Mouse (Mus musculus) G1E-ER4 (cell line): ENCODE measurements around the gene Kdm2b. TPM values are rescaled to one million over a fixed set of nuclear protein-coding genes. Genes with fewer than 3 reads are reported as not detected.

Source experiments
- GATA1 ChIP-seq: IDR thresholded peaks from one replicate; pipeline ENCODE4 v1.8.0; 2012; ENCODE audit warnings: low read length, inconsistent platforms
- polyA plus RNA-seq: library from polyadenylated mRNA; stranded (reverse); fragments of >175 nt; gene quantifications from 2 replicates; pipeline ENCODE4 v1.2.3, GENCODE M21; 2012

Kdm2b gene
- polyA plus RNA-seq, 1 experiment, result 61.6 TPM

DNA sequence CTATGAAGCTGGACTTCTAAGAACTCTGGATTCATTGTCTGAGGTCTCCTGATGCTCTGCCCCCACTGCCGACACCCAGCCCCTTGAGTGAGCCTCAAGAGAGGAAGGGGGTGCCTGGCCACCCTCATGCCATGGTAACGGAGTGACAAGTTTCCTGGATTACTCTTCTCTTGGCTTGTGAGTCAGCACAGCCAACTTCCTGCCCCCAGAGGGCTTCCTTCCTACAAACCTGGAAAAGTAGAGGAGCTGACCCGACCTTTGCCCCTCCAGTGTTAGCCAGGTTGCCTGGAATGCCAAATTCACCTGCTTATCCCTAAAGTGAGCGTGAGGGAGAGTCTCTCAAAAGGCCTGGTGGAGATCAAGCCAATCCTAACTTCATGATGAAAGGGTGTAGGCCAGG lies 27.9 kb upstream of the Kdm2b start:
- no peak for TF ChIP-seq GATA1

DNA sequence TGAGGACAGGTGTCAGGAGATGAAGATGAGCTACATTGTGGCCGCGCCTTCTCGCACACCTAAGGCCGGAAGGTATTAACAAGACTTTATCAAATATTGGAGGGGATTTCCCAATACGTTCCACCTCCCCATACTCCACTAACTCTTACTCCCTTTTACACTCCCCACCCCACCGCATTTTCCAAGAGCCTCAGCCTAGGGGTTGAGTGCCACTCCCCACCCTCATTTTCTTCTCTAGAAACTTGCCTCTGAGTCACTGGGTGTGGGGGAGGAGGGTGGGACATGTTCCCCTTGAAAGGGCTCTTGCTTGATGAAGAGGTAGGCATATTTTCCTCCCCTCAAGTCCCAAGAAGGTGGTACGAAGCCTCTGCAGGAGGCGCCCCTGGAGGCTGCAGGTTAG lies 26.3 kb upstream of the Kdm2b start:
- TF ChIP-seq GATA1, result no peak

DNA sequence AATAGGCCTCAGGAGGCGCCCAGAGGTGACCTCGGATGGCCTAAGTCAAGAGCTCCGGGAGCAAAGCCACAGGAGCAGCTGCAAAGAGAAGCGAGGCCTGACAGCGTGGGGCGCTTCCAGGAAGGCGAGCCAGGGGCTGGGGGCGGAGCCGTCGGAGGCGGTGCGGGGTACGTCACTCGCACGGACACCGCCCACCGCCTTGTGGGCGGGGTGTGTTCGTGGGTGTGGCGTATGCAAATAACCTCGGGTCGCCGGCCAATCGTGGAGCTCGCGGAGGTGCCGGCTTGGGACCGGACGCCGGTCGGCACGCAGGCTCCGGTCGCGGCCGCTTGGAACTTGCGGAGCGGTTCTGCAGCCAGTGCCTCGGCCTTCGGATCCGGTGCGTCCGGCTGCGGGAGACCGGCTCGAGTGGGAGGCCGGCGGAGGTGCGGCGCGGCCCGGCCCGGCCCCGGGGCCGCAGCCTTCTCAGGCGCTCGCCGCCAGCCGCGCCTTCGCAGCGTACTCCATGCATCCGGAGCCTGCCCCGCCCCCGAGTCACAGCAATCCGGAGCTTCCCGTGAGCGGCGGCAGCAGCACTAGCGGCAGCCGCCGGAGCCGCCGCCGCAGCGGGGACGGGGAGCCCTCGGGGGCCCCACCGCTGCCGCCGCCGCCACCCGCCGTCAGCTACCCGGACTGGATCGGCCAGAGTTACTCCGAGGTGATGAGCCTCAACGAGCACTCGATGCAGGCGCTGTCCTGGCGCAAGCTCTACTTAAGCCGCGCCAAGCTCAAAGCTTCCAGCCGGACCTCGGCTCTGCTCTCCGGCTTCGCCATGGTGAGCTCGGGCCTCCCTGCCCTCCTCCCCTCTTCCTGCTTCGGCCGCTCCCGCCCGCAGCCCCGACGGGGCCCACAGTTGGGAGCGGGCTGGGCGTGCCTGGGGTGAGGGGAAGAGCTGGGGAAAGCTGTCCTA lies 25.4 kb upstream of the Kdm2b start, which contains the start of gene Orai1:
Gene Orai1, plus strand, starts transcription at position 322 of the 949 bp plus-strand sequence.
- TF ChIP-seq GATA1, result no peak

GRCm38 (mm10) chr5:123013599-123014315 lies 24.1 kb upstream of the Kdm2b start:
- TF ChIP-seq GATA1, result no peak

DNA sequence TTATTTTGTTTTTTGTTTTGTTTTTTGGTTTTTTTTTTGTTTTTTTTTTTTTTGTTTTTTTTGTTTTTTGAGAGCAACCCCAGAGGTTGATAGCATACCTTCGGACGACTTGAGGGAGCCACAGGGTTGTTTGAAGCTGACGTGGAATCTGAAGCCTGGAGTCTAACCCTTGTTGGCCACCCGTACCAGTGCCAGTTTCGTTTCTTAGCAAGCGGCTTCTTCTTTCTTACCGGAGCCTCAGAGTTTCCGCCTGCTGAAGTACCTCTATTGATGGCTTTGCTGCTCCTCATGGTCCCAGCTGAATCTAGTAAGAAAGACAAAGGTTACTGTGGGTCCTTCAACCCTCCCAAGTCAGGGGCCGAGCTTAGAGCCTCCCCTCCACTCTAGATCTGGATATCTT lies 22.1 kb upstream of the Kdm2b start:
- no peak for TF ChIP-seq GATA1

- TF ChIP-seq GATA1, result no peak
These were observed 21.2 kb upstream of the Kdm2b start for GRCm38 (mm10) chr5:123010806-123011205.

DNA sequence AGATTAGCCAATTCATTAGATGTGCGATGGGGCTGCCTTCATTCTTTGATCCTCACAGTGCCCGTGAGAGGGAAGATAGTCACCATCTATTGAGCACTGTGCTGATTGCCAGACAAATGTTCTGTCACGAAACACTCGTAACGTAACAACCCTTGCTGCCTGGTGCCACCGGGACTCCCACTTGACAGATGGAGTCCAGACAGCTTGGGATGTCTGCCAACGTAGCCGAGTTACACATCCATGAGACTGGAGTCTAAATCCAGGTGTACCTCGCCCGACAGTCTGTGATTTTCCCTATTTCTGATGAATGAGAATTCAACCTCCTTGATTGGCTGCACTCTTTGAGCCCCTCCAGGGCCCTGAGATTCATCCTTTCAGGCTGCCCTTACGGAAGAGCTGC lies 20.2 kb upstream of the Kdm2b start:
- TF ChIP-seq GATA1, result no peak

DNA sequence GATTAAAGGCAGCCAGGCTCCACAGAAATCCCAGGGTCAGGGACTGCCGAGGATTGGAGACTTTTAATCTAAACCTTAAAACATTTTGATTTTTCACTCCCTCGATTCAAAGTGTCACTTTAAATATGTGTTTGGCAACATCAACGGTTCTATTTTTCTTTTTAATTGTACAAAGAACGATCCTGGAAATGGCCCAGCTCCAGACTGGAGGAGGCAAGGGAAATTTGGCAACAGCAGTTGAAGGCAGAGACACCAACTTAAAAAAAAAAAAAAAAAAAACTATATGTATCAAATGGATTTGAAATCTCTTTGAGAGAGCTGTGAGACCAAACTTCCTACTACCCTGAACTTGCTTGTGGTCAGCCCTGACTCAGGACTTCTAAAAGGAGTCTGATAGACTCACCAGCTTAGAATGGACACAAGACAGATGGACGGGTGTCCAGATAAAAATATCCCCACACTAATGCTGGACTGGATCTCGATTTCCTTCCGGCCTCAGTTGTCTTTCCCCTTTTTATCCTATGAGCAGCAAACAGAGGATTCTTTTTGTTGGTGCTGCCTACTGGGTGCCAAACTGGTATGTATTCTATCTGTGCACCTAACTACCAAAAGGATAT lies 19.4 kb upstream of the Kdm2b start:
- TF ChIP-seq GATA1, result no peak

GRCm38 (mm10) chr5:123005716-123006592 lies 16.3 kb upstream of the Kdm2b start:
- no peak for TF ChIP-seq GATA1

DNA sequence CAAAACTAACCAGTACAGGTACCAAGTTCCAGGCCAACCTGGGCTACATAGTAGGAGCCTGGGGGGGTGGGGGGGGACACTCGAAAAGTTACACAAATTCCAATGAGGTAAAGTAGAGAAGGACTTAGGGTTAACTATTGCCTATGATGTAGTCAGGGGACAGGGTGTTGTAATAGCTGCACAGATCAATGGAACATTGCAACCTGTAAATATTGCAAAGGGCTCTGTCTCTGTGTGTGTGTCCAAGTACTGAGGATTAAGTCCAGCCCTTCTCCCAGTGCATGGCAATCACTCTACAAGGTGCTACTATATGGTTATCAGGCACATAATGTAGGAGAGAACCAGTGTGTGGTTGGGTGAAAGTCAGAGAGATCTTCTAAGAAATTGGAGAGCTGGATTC lies 11.3 kb upstream of the Kdm2b start:
- no peak for TF ChIP-seq GATA1

GRCm38 (mm10) chr5:122997205-122998204 lies 7.9 kb upstream of the Kdm2b start:
- no peak for TF ChIP-seq GATA1

DNA sequence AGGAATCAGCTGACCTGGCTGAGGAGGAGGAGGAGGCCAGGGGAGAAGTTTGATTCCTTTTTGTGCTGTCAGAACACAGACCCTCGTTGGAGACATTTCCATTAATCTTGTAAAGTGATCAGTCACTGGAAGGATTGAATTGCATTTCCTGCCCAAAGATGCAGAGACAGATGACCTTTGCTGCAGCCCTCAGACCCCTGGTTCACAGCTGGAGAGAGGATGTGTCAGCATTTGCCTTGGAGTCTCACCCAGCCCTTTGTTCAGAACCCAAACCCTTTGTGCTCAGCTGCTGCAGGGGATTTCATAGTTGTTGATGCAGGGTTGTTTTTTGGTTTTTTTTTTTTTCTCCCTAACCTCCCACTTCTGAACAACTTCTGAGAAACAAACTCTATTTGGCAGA lies 5.3 kb upstream of the Kdm2b start:
- TF ChIP-seq GATA1, result no peak

DNA sequence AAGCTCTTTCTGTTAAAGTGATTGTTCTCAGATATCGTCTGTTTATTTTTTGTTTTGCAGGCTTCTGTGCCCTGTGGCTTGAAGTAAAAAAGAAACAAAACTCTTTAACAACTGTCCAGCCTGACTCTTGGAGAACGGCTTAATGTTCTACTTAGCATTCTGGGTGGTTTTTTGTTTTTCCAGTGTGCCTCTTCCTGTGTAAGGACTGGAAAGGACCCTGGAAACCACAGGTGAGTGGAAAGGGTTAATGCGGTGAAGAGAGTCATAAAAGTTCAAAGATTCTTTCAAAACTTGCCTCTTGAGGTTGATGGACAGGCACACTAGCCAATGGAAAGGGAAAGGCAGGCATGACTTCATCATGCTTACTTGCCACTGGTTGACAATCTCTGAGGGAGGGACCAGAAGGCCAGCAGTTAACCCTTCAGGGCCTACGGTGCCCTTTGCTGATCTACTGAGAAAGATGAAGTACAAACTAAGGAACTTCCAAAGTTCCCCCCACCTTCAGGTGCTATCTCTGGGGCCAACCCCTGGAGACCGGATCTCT lies 4.8 kb upstream of the Kdm2b start:
- no peak for TF ChIP-seq GATA1

DNA sequence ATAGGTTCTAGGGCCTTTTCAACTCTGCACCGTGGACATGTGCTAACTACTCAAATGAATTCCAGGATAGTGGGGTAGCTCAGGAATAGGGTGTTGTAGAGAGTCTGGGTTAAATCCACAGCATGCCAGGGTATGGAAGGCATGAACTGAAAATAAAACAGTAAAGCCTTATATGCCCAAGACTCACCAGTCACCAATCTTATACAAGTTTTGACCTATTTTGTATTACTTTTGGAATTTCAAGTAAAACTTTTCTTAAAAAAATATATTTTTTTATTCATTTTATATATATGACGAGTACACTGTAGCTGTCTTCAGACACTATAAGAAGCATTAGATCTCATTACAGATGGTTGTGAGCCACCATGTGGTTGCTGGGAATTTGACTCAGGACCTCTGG lies 4.2 kb upstream of the Kdm2b start:
- TF ChIP-seq GATA1, result no peak
